Mouse (Mus musculus): ENCODE measurements around the gene Vegfc.

- TF ChIP-seq CTCF (IDR thresholded peaks at IDR 0.05; ENCODE audit: borderline replicate concordance, control insufficient read depth, extremely low read depth, insufficient read depth, low read length, poor library complexity) (no peak), POLR2A (IDR thresholded peaks at IDR 0.05; ENCODE audit: control insufficient read depth, extremely low read depth, insufficient read depth, low read length, poor library complexity) (no peak)
Observed at GRCm38 (mm10) chr8:54034584-54034983, 42.8 kb upstream of the Vegfc start.

Data from thymus, adult 2 months (tissue).